Comparison of ENCODE assay signal across 7 mouse cellular contexts in genomic region chrX:77511301-77511993, GRCm38 (mm10). TPM values are rescaled to one million over a fixed set of nuclear protein-coding genes. Genes with fewer than 3 reads are reported as not detected.
DNase-seq lines count a peak whose midpoint lies in the region; ATAC-seq and TF ChIP-seq lines count a peak whose summit lies in the region.

No protein-coding gene starts in this region.

- peak overlapping the region; percentile 38 for H3K4me2 ChIP-seq in limb, embryonic 11.5 days (ENCODE audit: low read depth, severe bottlenecking)
- H3K4me2 ChIP-seq in midbrain, embryonic 13.5 days (replicated peaks): peak overlapping the region; percentile 59

- TF ChIP-seq POLR2A in spleen, adult 2 months (IDR thresholded peaks at IDR 0.05; ENCODE audit: low read depth, low read length): no peak

- DNase-seq in ZHBTc4 (ENCODE audit: low read depth, low spot score): peak; percentile 58
- DNase-seq in cerebellum, postnatal 14 days: peak; percentile 49 to 50
- DNase-seq in gastrocnemius, postnatal 14 days: peak; percentile 24
- peak; percentile 73 for DNase-seq in induced T-regulatory cell, adult 2 months (ENCODE audit: low read depth)
- DNase-seq in limb, embryonic 11.5 days (ENCODE audit: low spot score): peak; percentile 65
- peak in 1 of 2 experiments; percentile 30 for DNase-seq in spleen, adult 2 months (ENCODE audit: low read depth in 1 of 2, low spot score in 2 of 2)

- H3K4me1 ChIP-seq in limb, embryonic 11.5 days (ENCODE audit: control insufficient read depth, insufficient read depth, low read length): no peaks in the 10 kb centered on the region
- H3K4me1 ChIP-seq in midbrain, embryonic 13.5 days (replicated peaks): peaks cover 21% of the 10 kb centered on the region
- H3K4me1 ChIP-seq in spleen, adult 2 months (ENCODE audit: control insufficient read depth, insufficient read depth, insufficient read length): peaks cover 3% of the 10 kb centered on the region

- 18% methylated on average over 49 of the region's 55 CpGs for WGBS in limb, embryonic 11.5 days
- 32% methylated on average over 46 of the region's 55 CpGs for WGBS in midbrain, embryonic 13.5 days
- WGBS in spleen, adult 2 months: 22% methylated on average over 54 of the region's 55 CpGs

- intact Hi-C loops in gastrocnemius, postnatal 14 days (cut with DNase I; ENCODE audit: low total_unique reads): loop anchor here (10.0 kb wide), 1 partner anchor 123 kb away; no protein-coding TSS in a partner anchor

- no peaks in the 10 kb centered on the region for H3K27me3 ChIP-seq in limb, embryonic 11.5 days (ENCODE audit: control insufficient read depth, insufficient read depth, low read length)
- no peaks in the 10 kb centered on the region for H3K27me3 ChIP-seq in midbrain, embryonic 13.5 days
- H3K27me3 ChIP-seq in spleen, adult 2 months (ENCODE audit: control insufficient read depth, insufficient read depth, low read length): no peaks in the 10 kb centered on the region

- peak overlapping the region; percentile 88 for H3K9ac ChIP-seq in limb, embryonic 11.5 days (ENCODE audit: low read length)
- peak overlapping the region; percentile 83 for H3K9ac ChIP-seq in midbrain, embryonic 13.5 days (replicated peaks)

- peak; percentile 36; the same call in 1 of the 2 replicates for ATAC-seq in limb, embryonic 11.5 days (ENCODE audit: insufficient number of reproducible peaks, low FRiP score, low TSS enrichment, low read depth)
- peak; percentile 15 for ATAC-seq in midbrain, embryonic 13.5 days

- no peaks in the 10 kb centered on the region for H3K36me3 ChIP-seq in limb, embryonic 11.5 days (ENCODE audit: control insufficient read depth, insufficient read depth, low read length)
- no peaks in the 10 kb centered on the region for H3K36me3 ChIP-seq in midbrain, embryonic 13.5 days
- H3K36me3 ChIP-seq in spleen, adult 2 months (ENCODE audit: control insufficient read depth, insufficient read depth, low read length): no peaks in the 10 kb centered on the region

- H3K4me3 ChIP-seq in limb, embryonic 11.5 days (ENCODE audit: low read depth, low read length): peak overlapping the region; percentile 57
- peak overlapping the region; percentile 66 for H3K4me3 ChIP-seq in midbrain, embryonic 13.5 days (replicated peaks)
- H3K4me3 ChIP-seq in spleen, adult 2 months (ENCODE audit: extremely low read depth, insufficient read depth, insufficient read length): peak overlapping the region; percentile 83

- peak overlapping the region; percentile 94 for H3K27ac ChIP-seq in limb, embryonic 11.5 days (replicated peaks; ENCODE audit: low read depth, low read length)
- H3K27ac ChIP-seq in midbrain, embryonic 13.5 days: peak overlapping the region; percentile 96
- peak overlapping the region; percentile 92 for H3K27ac ChIP-seq in spleen, adult 2 months (ENCODE audit: insufficient read depth, low read length)

- TF ChIP-seq CTCF in spleen, adult 2 months (IDR thresholded peaks at IDR 0.05; ENCODE audit: extremely low read depth, insufficient read depth, insufficient read length, insufficient replicate concordance): no peak

- H3K9me3 ChIP-seq in limb, embryonic 11.5 days (ENCODE audit: control insufficient read depth, low read length): no peaks in the 10 kb centered on the region
- H3K9me3 ChIP-seq in midbrain, embryonic 13.5 days: no peaks in the 10 kb centered on the region

RNA-seq across cellular contexts. Expression of gene Tbl1x, which starts 0.6 kb away (rescaled TPM):
- total RNA-seq in gastrocnemius, postnatal 14 days (2021): 10 to 100 TPM; 14.0 to 16.1 TPM
- polyA plus RNA-seq in limb, embryonic 11.5 days (2014; fragmentation: Nextera tagmentation; extraction: Ambion mirVana): 94.4 and 101 TPM in 2 replicates
- polyA plus RNA-seq in midbrain, embryonic 13.5 days (2015; fragmentation: Nextera tagmentation; extraction: Ambion mirVana): 46.9 and 49.6 TPM in 2 replicates
- 8.0 and 8.3 TPM in 2 replicates for polyA plus RNA-seq in spleen, adult 2 months (2012; rRNA removed)
